Mouse (Mus musculus) heart, embryonic 16.5 days (tissue): ENCODE data around the gene Foxn3. TPM values are rescaled to one million over a fixed set of nuclear protein-coding genes. Genes with fewer than 3 reads are reported as not detected.

Source experiments
- ATAC-seq: fragments of 200-750 bp; cut with Nextera tagmentation; replicated peaks from 2 replicates; pipeline ENCODE4 v1.8.0; 2017; ENCODE audit warnings: moderate number of reproducible peaks; ENCODE audit not compliant: insufficient read depth, low FRiP score; ENCODE audit errors: extremely low read depth
- H3K27ac ChIP-seq: fragments of 300-500 bp; sonication (generic); 2 replicates; pipeline ENCODE4 v1.5.1; 2014; ENCODE audit warnings: mild to moderate bottlenecking, low read length, control low read depth, moderate library complexity
- H3K27me3 ChIP-seq: fragments of 300-500 bp; sonication (generic); 2 replicates; pipeline ENCODE4 v1.6.1; 2014; ENCODE audit warnings: low read length, mixed read lengths; ENCODE audit not compliant: control insufficient read depth, insufficient read depth
- H3K36me3 ChIP-seq: fragments of 300-500 bp; sonication (generic); 2 replicates; pipeline ENCODE4 v1.6.1; 2014; ENCODE audit not compliant: control insufficient read depth, insufficient read depth
- H3K4me1 ChIP-seq: fragments of 300-500 bp; sonication (generic); 2 replicates; pipeline ENCODE4 v1.6.1; 2014; ENCODE audit warnings: low read length, mixed read lengths; ENCODE audit not compliant: control insufficient read depth, insufficient read depth
- H3K4me2 ChIP-seq: fragments of 300-500 bp; sonication (generic); 2 replicates; pipeline ENCODE4 v1.6.1; 2014; ENCODE audit warnings: low read depth, mild to moderate bottlenecking, control low read depth, low read length
- H3K4me3 ChIP-seq: fragments of 300-500 bp; sonication (generic); 2 replicates; pipeline ENCODE4 v1.5.1; 2014; ENCODE audit warnings: mild to moderate bottlenecking, control low read depth, low read length
- H3K9ac ChIP-seq: fragments of 300-500 bp; sonication (generic); 2 replicates; pipeline ENCODE4 v1.6.1; 2014; ENCODE audit warnings: low read length, control low read depth
- H3K9me3 ChIP-seq: fragments of 300-500 bp; sonication (generic); replicated peaks from 2 replicates; pipeline ENCODE4 v1.6.1; 2016; ENCODE audit warnings: low read length; ENCODE audit not compliant: control insufficient read depth
- WGBS: fragments of 180-500 bp; shearing (Covaris S2); extraction: QIAGEN DNeasy Blood & Tissue Kit; methylation state at CpG from one replicate; pipeline ENCODE4 v1.1.7; 2014; 5-methylcytosine and 5-hydroxymethylcytosine counted together
- polyA plus RNA-seq: library from polyadenylated mRNA; unstranded; fragments of >200 nt; fragmentation: Nextera tagmentation; extraction: Ambion mirVana; gene quantifications from 2 replicates; pipeline ENCODE4 v1.2.1, GENCODE M21; 2015

Foxn3 gene
- polyA plus RNA-seq, 1 experiment from 2014 or later, result 52.1 TPM

- WGBS, result 72% methylated on average over 9 of the region's 9 CpGs
- Histone ChIP-seq H3K4me2 (no peak overlapping the region), H3K4me3 (no peak overlapping the region), H3K9me3 (no peaks in the 10 kb centered on the region), H3K27me3 (no peaks in the 10 kb centered on the region), H3K27ac (no peak overlapping the region), H3K4me1 (peaks cover 14% of the 10 kb centered on the region), H3K36me3 (no peaks in the 10 kb centered on the region), H3K9ac (no peak overlapping the region)
- ATAC-seq, result no peak
Observed at GRCm38 (mm10) chr12:99454394-99454793, 109.0 kb downstream of the Foxn3 start.

- no peak overlapping the region for H3K4me2 ChIP-seq
- H3K36me3 ChIP-seq, result no peaks in the 10 kb centered on the region
- no peak for ATAC-seq
- H3K4me3 ChIP-seq, result no peak overlapping the region
- no peaks in the 10 kb centered on the region for H3K9me3 ChIP-seq
- H3K9ac ChIP-seq, result no peak overlapping the region
- no peaks in the 10 kb centered on the region for H3K27me3 ChIP-seq
- peaks cover 14% of the 10 kb centered on the region for H3K4me1 ChIP-seq
- 44% methylated on average over 4 of the region's 4 CpGs for WGBS
- no peak overlapping the region for H3K27ac ChIP-seq
Observed at GRCm38 (mm10) chr12:99453797-99454196, 109.6 kb downstream of the Foxn3 start.

GRCm38 (mm10) chr12:99450076-99450475 lies 113.3 kb downstream of the Foxn3 start:
- 72% methylated on average over 6 of the region's 6 CpGs for WGBS
- ATAC-seq, result no peak

GRCm38 (mm10) chr12:99447791-99448190 lies 115.6 kb downstream of the Foxn3 start:
- H3K4me3 ChIP-seq, result no peak overlapping the region
- H3K27ac ChIP-seq, result no peak overlapping the region
- no peak overlapping the region for H3K4me2 ChIP-seq
- H3K4me1 ChIP-seq, result no peaks in the 10 kb centered on the region
- 88% methylated on average over 5 of the region's 5 CpGs for WGBS
- no peak for ATAC-seq
- no peaks in the 10 kb centered on the region for H3K36me3 ChIP-seq
- H3K9me3 ChIP-seq, result no peaks in the 10 kb centered on the region
- H3K27me3 ChIP-seq, result no peaks in the 10 kb centered on the region
- H3K9ac ChIP-seq, result no peak overlapping the region

More at GRCm38 (mm10) chr12:99450076-99450475, 113.3 kb downstream of the Foxn3 start:
- no peak overlapping the region for H3K27ac ChIP-seq
- H3K4me1 ChIP-seq, result no peaks in the 10 kb centered on the region; the same call in 1 of the 2 replicates
- H3K36me3 ChIP-seq, result no peaks in the 10 kb centered on the region
- no peak overlapping the region for H3K4me2 ChIP-seq
- no peak overlapping the region for H3K9ac ChIP-seq
- no peaks in the 10 kb centered on the region for H3K27me3 ChIP-seq
- H3K9me3 ChIP-seq, result no peaks in the 10 kb centered on the region
- no peak overlapping the region for H3K4me3 ChIP-seq

- H3K4me1 ChIP-seq, result no peaks in the 10 kb centered on the region
- no peak overlapping the region for H3K4me2 ChIP-seq
- no peak overlapping the region for H3K9ac ChIP-seq
- no peak overlapping the region for H3K27ac ChIP-seq
- H3K36me3 ChIP-seq, result no peaks in the 10 kb centered on the region
- WGBS, result 83% methylated on average over 6 of the region's 6 CpGs
- no peak overlapping the region for H3K4me3 ChIP-seq
- no peaks in the 10 kb centered on the region for H3K9me3 ChIP-seq
- no peaks in the 10 kb centered on the region for H3K27me3 ChIP-seq
- ATAC-seq, result no peak
Observed at GRCm38 (mm10) chr12:99445018-99445674, 118.2 kb downstream of the Foxn3 start.

GRCm38 (mm10) chr12:99442819-99443218 lies 120.6 kb downstream of the Foxn3 start:
- Histone ChIP-seq H3K9me3 (no peaks in the 10 kb centered on the region), H3K27me3 (no peaks in the 10 kb centered on the region), H3K27ac (no peak overlapping the region), H3K4me2 (no peak overlapping the region), H3K36me3 (no peaks in the 10 kb centered on the region), H3K4me1 (no peaks in the 10 kb centered on the region), H3K4me3 (no peak overlapping the region), H3K9ac (no peak overlapping the region)
- ATAC-seq, result no peak
- WGBS, result 91% methylated on average over 3 of the region's 3 CpGs

- no peak overlapping the region for H3K4me3 ChIP-seq
- 71% methylated on average over 4 of the region's 4 CpGs for WGBS
- no peaks in the 10 kb centered on the region for H3K36me3 ChIP-seq
- no peak overlapping the region for H3K27ac ChIP-seq
- ATAC-seq, result no peak
- no peaks in the 10 kb centered on the region for H3K27me3 ChIP-seq
- H3K9ac ChIP-seq, result no peak overlapping the region
- no peaks in the 10 kb centered on the region for H3K4me1 ChIP-seq
- no peaks in the 10 kb centered on the region for H3K9me3 ChIP-seq
- H3K4me2 ChIP-seq, result no peak overlapping the region
Observed at GRCm38 (mm10) chr12:99440953-99441352, 122.4 kb downstream of the Foxn3 start.

- WGBS, result 62% methylated on average over 3 of the region's 3 CpGs
Observed at GRCm38 (mm10) chr12:99440022-99440421, 123.4 kb downstream of the Foxn3 start.

GRCm38 (mm10) chr12:99435189-99435588 lies 128.2 kb downstream of the Foxn3 start:
- Histone ChIP-seq H3K36me3 (no peaks in the 10 kb centered on the region), H3K4me3 (no peak overlapping the region), H3K27ac (no peak overlapping the region), H3K9ac (no peak overlapping the region), H3K4me2 (no peak overlapping the region), H3K9me3 (no peaks in the 10 kb centered on the region), H3K27me3 (no peaks in the 10 kb centered on the region), H3K4me1 (peaks cover 4% of the 10 kb centered on the region; the same call in 1 of the 2 replicates)
- ATAC-seq, result no peak
- WGBS, result 96% methylated on average over 4 of the region's 4 CpGs

More at GRCm38 (mm10) chr12:99440022-99440421, 123.4 kb downstream of the Foxn3 start:
- ATAC-seq, result no peak
- Histone ChIP-seq H3K9me3 (no peaks in the 10 kb centered on the region), H3K27me3 (no peaks in the 10 kb centered on the region), H3K9ac (no peak overlapping the region), H3K27ac (no peak overlapping the region), H3K4me3 (no peak overlapping the region), H3K4me1 (no peaks in the 10 kb centered on the region), H3K36me3 (no peaks in the 10 kb centered on the region), H3K4me2 (no peak overlapping the region)
